Mouse (Mus musculus): ENCODE measurements around the gene Adtrp.

DNA sequence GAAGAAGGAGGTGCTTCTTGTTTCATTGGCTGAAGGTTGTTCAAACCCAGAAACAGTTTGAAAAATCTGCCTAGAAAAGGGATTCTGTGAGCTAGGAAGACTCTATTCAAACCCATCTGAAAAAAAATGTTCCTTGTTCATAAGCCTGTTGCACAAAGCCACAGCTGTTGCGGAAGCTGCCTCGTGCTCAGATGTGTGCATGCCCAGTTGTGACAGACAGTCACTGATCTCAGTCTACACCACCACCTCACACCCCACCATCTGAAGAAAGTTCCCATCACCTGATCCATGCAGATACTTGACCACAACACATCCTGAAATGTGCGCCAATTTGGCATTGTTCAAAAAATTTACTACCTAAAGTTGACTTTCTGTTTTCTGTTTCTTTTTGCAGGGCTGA is 119.7 kb downstream of the Adtrp start:
- TF ChIP-seq CTCF (conservative IDR thresholded peaks at IDR 0.05; ENCODE audit: low read length) (no peak), POU5F1 (IDR thresholded peaks at IDR 0.05; ENCODE audit: borderline replicate concordance, low read length) (no peak)

Measured in E14TG2a.4 (cell line).